Mouse (Mus musculus) intestine, postnatal 0 days (tissue): Measurements from ENCODE around the gene Lman2. TPM values are rescaled to one million over a fixed set of nuclear protein-coding genes. Genes with fewer than 3 reads are reported as not detected.

Source experiments
- ATAC-seq: fragments of 200-750 bp; cut with Nextera tagmentation; 2 replicates; pipeline ENCODE4 v1.8.0; 2017; ENCODE audit warnings: mild to moderate bottlenecking, moderate TSS enrichment, moderate library complexity
- H3K27ac ChIP-seq: fragments of 300-500 bp; sonication (generic); 2 replicates; pipeline ENCODE4 v1.5.1; 2014; ENCODE audit warnings: mild to moderate bottlenecking, low read depth, low read length, moderate library complexity
- H3K27me3 ChIP-seq: fragments of 300-500 bp; sonication (generic); replicated peaks from 2 replicates; pipeline ENCODE4 v1.6.1; 2014; ENCODE audit warnings: low read length, mixed read lengths; ENCODE audit not compliant: control insufficient read depth, insufficient read depth
- H3K36me3 ChIP-seq: fragments of 300-500 bp; sonication (generic); 2 replicates; pipeline ENCODE4 v1.6.1; 2014; ENCODE audit warnings: mild to moderate bottlenecking, moderate library complexity; ENCODE audit not compliant: control insufficient read depth, insufficient read depth
- H3K4me1 ChIP-seq: fragments of 300-500 bp; sonication (generic); replicated peaks from 2 replicates; pipeline ENCODE4 v1.6.1; 2014; ENCODE audit warnings: antibody characterized with exemption, low read length, mixed read lengths; ENCODE audit not compliant: control insufficient read depth, insufficient read depth
- H3K4me2 ChIP-seq: fragments of 300-500 bp; sonication (generic); replicated peaks from 2 replicates; pipeline ENCODE4 v1.6.1; 2014; ENCODE audit warnings: low read depth, mild to moderate bottlenecking, moderate library complexity
- H3K4me3 ChIP-seq: fragments of 300-500 bp; sonication (generic); 2 replicates; pipeline ENCODE4 v1.5.1; 2014; ENCODE audit warnings: low read depth, low read length
- H3K9ac ChIP-seq: fragments of 300-500 bp; sonication (generic); 2 replicates; pipeline ENCODE4 v1.6.1; 2014; ENCODE audit warnings: mild to moderate bottlenecking, low read depth, low read length
- H3K9me3 ChIP-seq: fragments of 300-500 bp; sonication (generic); 2 replicates; pipeline ENCODE4 v1.6.1; 2016; ENCODE audit warnings: mixed run types; ENCODE audit not compliant: control insufficient read depth
- CTCF ChIP-seq: sonication (generic); IDR thresholded peaks from 2 replicates; pipeline ENCODE4 v1.5.1; 2016; ENCODE audit warnings: low read depth, mild to moderate bottlenecking, control low read depth, antibody characterized with exemption, moderate library complexity
- WGBS: fragments of 180-500 bp; shearing (Covaris S2); extraction: QIAGEN DNeasy Blood & Tissue Kit; methylation state at CpG from one replicate; pipeline ENCODE4 v1.1.7; 2014; 5-methylcytosine and 5-hydroxymethylcytosine counted together
- polyA plus RNA-seq: library from polyadenylated mRNA; unstranded; fragments of >200 nt; fragmentation: Nextera tagmentation; extraction: Ambion mirVana; gene quantifications from 2 replicates; pipeline ENCODE4 v1.2.1, GENCODE M21; 2015

Gene Lman2
- polyA plus RNA-seq, 1 experiment from 2014 or later: 85.3 TPM

DNA sequence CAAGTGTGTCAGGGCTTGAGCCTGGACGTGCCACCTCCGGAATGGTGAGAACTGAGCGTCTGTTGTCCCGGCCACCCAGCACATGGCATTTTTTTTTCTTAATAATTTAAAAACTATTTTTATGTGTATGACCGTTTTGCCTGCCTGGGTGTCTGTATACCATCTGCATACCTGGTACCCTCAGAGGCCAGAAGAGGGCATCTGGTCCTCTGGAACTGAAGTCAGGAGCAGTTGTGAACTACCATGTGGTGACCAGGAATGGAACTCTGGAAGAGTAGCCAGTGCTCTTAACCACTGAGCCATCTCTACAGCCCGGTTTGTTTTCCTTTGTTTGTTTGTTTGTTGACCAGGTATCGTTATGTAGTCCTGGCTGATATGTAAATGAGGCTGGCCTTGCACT lies 5.8 kb upstream of the Lman2 start:
- no peak overlapping the region for H3K27ac ChIP-seq
- no peaks in the 10 kb centered on the region for H3K4me1 ChIP-seq
- H3K4me2 ChIP-seq: no peak overlapping the region
- WGBS: 73% methylated on average over 7 of the region's 7 CpGs
- H3K27me3 ChIP-seq: no peaks in the 10 kb centered on the region
- H3K9ac ChIP-seq: no peak overlapping the region
- peak; percentile 59 for TF ChIP-seq CTCF
- ATAC-seq: no peak
- no peaks in the 10 kb centered on the region for H3K9me3 ChIP-seq
- no peaks in the 10 kb centered on the region for H3K36me3 ChIP-seq
- H3K4me3 ChIP-seq: no peak overlapping the region

DNA sequence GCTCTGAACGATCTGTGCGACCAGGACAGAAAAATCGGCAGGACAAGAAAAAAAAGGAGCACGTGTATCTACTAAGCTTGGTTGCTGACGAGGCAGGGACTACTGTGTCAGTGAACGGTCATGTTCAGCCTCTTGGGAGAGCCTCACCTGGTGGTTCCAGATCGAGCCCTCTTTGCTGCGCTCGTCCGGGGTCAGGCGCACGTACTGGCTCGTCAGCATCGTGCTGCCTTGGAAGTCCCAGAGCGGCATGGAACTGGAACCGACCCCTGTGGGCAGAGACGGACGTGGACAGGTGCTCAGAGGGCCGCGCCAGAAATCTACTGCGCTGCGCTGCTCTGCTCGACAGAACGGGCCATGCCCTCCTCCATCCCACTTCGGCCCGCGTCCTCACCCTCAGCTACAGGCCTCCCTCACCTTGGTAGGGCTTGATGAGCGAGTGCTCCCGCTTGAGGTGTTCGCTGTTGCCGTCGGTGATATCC lies 570 bp downstream of the Lman2 start:
- H3K4me1 ChIP-seq: no peaks in the 10 kb centered on the region; the same call in 1 of the 2 replicates

DNA sequence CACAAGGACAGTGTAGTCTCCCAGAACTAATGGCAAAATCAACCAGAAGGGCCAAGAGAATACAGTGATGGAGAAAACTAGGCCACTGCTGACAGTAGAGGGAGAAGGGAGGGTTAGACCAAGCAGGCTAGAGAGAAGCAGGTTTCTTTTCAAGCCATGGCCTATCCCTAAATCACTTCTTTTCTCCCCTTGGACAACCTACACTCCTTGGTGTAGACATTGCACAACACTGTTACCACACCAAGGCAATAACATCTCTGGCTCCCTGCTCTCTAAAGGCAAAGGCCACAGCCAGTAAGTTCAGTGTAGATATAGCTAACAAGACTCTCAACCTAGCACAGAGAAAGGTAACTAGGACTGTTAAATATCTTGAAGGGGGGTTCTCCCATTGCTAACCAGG lies 1.4 kb downstream of the Lman2 start:
- Histone ChIP-seq H3K36me3 (peaks cover 28% of the 10 kb centered on the region), H3K27me3 (no peaks in the 10 kb centered on the region), H3K4me2 (peak overlapping the region; percentile 74), H3K4me1 (no peaks in the 10 kb centered on the region; the same call in 1 of the 2 replicates), H3K9ac (no peak overlapping the region; the same call in 1 of the 2 replicates), H3K27ac (no peak overlapping the region), H3K4me3 (peak overlapping the region; percentile 87), H3K9me3 (no peaks in the 10 kb centered on the region)
- no peak for ATAC-seq
- no peak for TF ChIP-seq CTCF

More for the DNA sequence above, 570 bp downstream of the Lman2 start:
- under 1% methylated on average over 32 of the region's 32 CpGs for WGBS
- H3K27ac ChIP-seq: peak overlapping the region; percentile 95
- ATAC-seq: peak; percentile 26
- no peak for TF ChIP-seq CTCF
- H3K4me2 ChIP-seq: peak overlapping the region; percentile 74
- H3K4me3 ChIP-seq: peak overlapping the region; percentile 87
- H3K27me3 ChIP-seq: no peaks in the 10 kb centered on the region
- peak overlapping the region; percentile 90 for H3K9ac ChIP-seq
- no peaks in the 10 kb centered on the region for H3K9me3 ChIP-seq
- peaks cover 20% of the 10 kb centered on the region; the same call in 1 of the 2 replicates for H3K36me3 ChIP-seq

DNA sequence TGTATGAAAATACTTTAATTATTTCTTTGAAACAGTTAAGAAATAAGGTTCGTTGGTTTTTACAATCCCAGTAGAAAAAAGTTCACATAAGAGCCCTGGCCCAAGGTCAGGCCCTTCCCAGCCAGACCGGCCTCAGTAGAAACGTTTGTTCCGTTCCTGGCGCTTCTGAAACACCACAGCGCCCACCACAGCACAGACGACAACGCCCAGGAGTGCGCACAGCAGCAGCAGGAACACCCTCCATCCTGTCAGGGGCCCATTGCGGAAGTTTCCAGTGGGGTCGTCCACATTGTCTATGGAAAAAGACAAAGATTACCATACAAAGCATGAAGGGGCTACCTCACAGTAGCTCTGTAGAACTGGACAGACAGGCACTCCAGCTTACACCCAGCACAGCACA lies 15.8 kb downstream of the Lman2 start:
- Histone ChIP-seq H3K9me3 (no peaks in the 10 kb centered on the region), H3K9ac (no peak overlapping the region), H3K4me2 (no peak overlapping the region), H3K27ac (no peak overlapping the region), H3K27me3 (no peaks in the 10 kb centered on the region), H3K4me1 (no peaks in the 10 kb centered on the region), H3K4me3 (no peak overlapping the region), H3K36me3 (peaks cover 79% of the 10 kb centered on the region)
- TF ChIP-seq CTCF: no peak
- WGBS: 80% methylated on average over 11 of the region's 11 CpGs
- ATAC-seq: no peak

DNA sequence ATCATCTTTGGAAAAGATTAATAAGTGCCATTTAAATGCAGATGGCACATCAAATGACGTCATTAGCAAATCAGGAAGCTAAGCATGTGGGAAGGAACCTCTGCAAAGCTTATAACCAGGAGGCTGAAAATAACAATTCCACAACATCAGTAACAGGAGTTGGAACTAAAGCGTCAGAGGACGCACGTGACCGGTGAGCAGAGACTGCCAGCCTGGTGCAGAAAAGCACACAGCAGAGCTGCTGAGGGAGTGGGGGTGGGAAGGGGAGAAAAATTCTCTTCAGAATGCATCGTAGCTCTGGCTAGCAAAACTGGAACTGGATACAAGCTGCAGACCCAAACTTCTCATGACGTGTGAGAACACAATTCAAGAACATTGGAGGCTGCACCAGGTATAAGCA lies 18.3 kb downstream of the Lman2 start:
- WGBS: 87% methylated on average over 7 of the region's 7 CpGs
- no peak for ATAC-seq
- peaks cover 57% of the 10 kb centered on the region for H3K36me3 ChIP-seq

DNA sequence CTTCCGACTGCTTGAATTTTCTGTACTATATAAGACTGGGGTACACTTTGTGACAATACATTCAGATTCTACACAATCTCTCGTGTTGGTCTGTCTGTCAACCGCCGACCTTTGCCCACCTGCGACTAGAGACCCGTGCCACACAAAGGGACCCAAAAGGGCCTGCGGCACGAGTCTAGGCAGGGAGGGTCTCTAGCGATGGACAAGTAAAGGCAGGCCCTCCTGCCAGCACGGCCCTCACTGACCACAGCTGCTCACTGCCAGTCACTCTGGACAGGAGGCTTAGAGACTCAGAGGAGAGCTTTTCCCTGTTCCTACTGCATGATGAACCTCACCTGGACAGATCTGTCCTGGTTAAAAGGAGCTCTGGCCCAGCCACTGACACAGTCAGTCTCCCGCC lies 20.1 kb downstream of the Lman2 start:
- ATAC-seq: no peak
- TF ChIP-seq CTCF: no peak

More for the DNA sequence above, 18.3 kb downstream of the Lman2 start:
- H3K9me3 ChIP-seq: no peaks in the 10 kb centered on the region
- H3K4me1 ChIP-seq: no peaks in the 10 kb centered on the region
- H3K4me3 ChIP-seq: no peak overlapping the region
- no peak for TF ChIP-seq CTCF
- no peak overlapping the region for H3K9ac ChIP-seq
- no peaks in the 10 kb centered on the region for H3K27me3 ChIP-seq
- H3K27ac ChIP-seq: no peak overlapping the region
- H3K4me2 ChIP-seq: no peak overlapping the region

DNA sequence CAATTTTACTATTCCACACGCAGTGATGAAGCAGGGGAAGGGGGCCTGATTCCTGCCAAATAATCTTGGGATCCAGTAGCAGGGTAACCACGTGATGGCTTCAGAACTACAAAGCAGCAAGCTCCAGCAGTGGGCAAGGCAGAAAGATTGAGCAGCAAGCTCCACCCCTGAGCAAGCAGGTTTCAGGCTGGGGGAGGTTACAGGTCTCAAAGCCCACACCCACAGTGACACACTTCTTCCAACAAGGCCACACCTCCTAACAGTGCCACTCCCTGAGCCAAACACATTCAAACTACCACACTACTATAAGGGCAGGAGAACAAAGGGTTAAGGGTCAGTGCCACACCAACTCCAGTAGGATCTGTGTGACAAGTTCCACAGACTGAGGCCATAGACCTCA lies 23.3 kb downstream of the Lman2 start:
- Histone ChIP-seq H3K9me3 (no peaks in the 10 kb centered on the region), H3K9ac (no peak overlapping the region), H3K4me2 (no peak overlapping the region), H3K27ac (no peak overlapping the region), H3K36me3 (peaks cover 8% of the 10 kb centered on the region), H3K4me3 (no peak overlapping the region), H3K27me3 (no peaks in the 10 kb centered on the region), H3K4me1 (no peaks in the 10 kb centered on the region)
- TF ChIP-seq CTCF: no peak
- 27% methylated on average over 2 of the region's 2 CpGs for WGBS
- ATAC-seq: peak; percentile 89

More for the DNA sequence above, 20.1 kb downstream of the Lman2 start:
- Histone ChIP-seq H3K27ac (no peak overlapping the region), H3K4me2 (no peak overlapping the region), H3K9ac (no peak overlapping the region), H3K27me3 (no peaks in the 10 kb centered on the region), H3K4me3 (no peak overlapping the region), H3K36me3 (peaks cover 40% of the 10 kb centered on the region), H3K4me1 (no peaks in the 10 kb centered on the region), H3K9me3 (no peaks in the 10 kb centered on the region)
- 29% methylated on average over 11 of the region's 11 CpGs for WGBS
